Mouse (Mus musculus): ENCODE measurements around the gene Zfp935. TPM values are rescaled to one million over a fixed set of nuclear protein-coding genes. Genes with fewer than 3 reads are reported as not detected.
"Not testable (repeated sequence)": the region's sequence is repeated elsewhere in the genome, so short reads cannot be mapped to it uniquely, and the experiment has no call there.

Zfp935 gene
- under 1 TPM in 1 of 2 experiments, not detected in 1; 0.55 TPM for total RNA-seq (2021)
- long read RNA-seq, experiment 1 = 0 reads
- long read RNA-seq, experiment 2 = 0 reads

- intact Hi-C loops (cut with DNase I; ENCODE audit: low total_unique reads) = not testable (repeated sequence)
- peak; percentile 53 for DNase-seq
Measured at GRCm38 (mm10) chr13:62558189-62559110, at the start of gene Zfp935. Gene Zfp935, minus strand, starts transcription at chr13:62558511.

- DNase-seq; intact Hi-C loops (cut with DNase I; ENCODE audit: low total_unique reads): not testable (repeated sequence)
Measured at GRCm38 (mm10) chr13:62571099-62571498, 12.8 kb upstream of the Zfp935 start, which contains the start of gene Zfp934. Gene Zfp934, minus strand, starts transcription at chr13:62571199.

- DNase-seq; intact Hi-C loops (cut with DNase I; ENCODE audit: low total_unique reads): not testable (repeated sequence)
Measured at GRCm38 (mm10) chr13:62561696-62562095, 3.4 kb upstream of the Zfp935 start.

GRCm38 (mm10) chr13:62530129-62530528, 28.2 kb downstream of the Zfp935 start:
- intact Hi-C loops (cut with DNase I; ENCODE audit: low total_unique reads); DNase-seq: not testable (repeated sequence)

GRCm38 (mm10) chr13:62510641-62511420, 47.5 kb downstream of the Zfp935 start:
- DNase-seq; intact Hi-C loops (cut with DNase I; ENCODE audit: low total_unique reads): not testable (repeated sequence)

GRCm38 (mm10) chr13:62472661-62473060, 85.7 kb downstream of the Zfp935 start:
- intact Hi-C loops (cut with DNase I; ENCODE audit: low total_unique reads); DNase-seq: not testable (repeated sequence)

- DNase-seq; intact Hi-C loops (cut with DNase I; ENCODE audit: low total_unique reads): not testable (repeated sequence)
Measured at GRCm38 (mm10) chr13:62469947-62470346, 88.4 kb downstream of the Zfp935 start.

- intact Hi-C loops (cut with DNase I; ENCODE audit: low total_unique reads) = not testable (repeated sequence)
- peak; percentile 85 for DNase-seq
Measured at GRCm38 (mm10) chr13:62466424-62467334, 91.6 kb downstream of the Zfp935 start, which contains the start of gene Gm49359. Gene Gm49359, minus strand, starts transcription at chr13:62466832.

Small RNA genes within 50 kb of the gene (microRNA-seq; reads per million reads assigned to microRNA genes)
- gene Gm22256 = 0 reads per million in 2 experiments

Other genes with a start within 250 kb of the Zfp935 start
- under 1 TPM; 0.42 to 0.43 TPM for gene Gm3604, start 175.3 kb downstream of the Zfp935 start, total RNA-seq (2021)
- gene Gm49359, start 91.7 kb downstream of the Zfp935 start, total RNA-seq (2021) = 1 to 10 TPM; 6.2 to 7.3 TPM
- 1 to 10 TPM; 2.7 to 3.7 TPM for gene Zfp934, start 12.7 kb upstream of the Zfp935 start, total RNA-seq (2021)
- gene 6720489N17Rik, start 65.7 kb upstream of the Zfp935 start, total RNA-seq (2021) = 1 to 10 TPM in 1 of 2 experiments, under 1 TPM in 1; 0.66 to 1.6 TPM
- 1 to 10 TPM; 2.9 to 3.6 TPM for gene Platr25, start 202.2 kb upstream of the Zfp935 start, total RNA-seq (2021)
- gene Gm5141, start 227.3 kb upstream of the Zfp935 start, total RNA-seq (2021) = 1 to 10 TPM in 1 of 2 experiments, under 1 TPM in 1; 0.69 to 1.2 TPM